Mouse (Mus musculus) hindlimb bud, embryonic 11.5 days (tissue): ENCODE results near the gene Vasp.

Source experiments
- DNase-seq: peaks from one replicate; pipeline ENCODE4 v3.0.0-alpha.2; 2012; ENCODE audit warnings: low read depth, low spot score; ENCODE audit errors: extremely low spot score

Gene Vasp

GRCm38 (mm10) chr7:19276253-19276652, 4.6 kb upstream of the Vasp start:
- no peak for DNase-seq

- no peak for DNase-seq
Measured at GRCm38 (mm10) chr7:19272173-19272764, 652 bp upstream of the Vasp start.

GRCm38 (mm10) chr7:19270509-19271237, 944 bp downstream of the Vasp start:
- no peak for DNase-seq

GRCm38 (mm10) chr7:19269721-19270441, 1.7 kb downstream of the Vasp start:
- no peak for DNase-seq

GRCm38 (mm10) chr7:19268993-19269681, 2.5 kb downstream of the Vasp start:
- no peak for DNase-seq

GRCm38 (mm10) chr7:19267051-19267450, 4.6 kb downstream of the Vasp start:
- no peak for DNase-seq

GRCm38 (mm10) chr7:19265928-19266822, 5.4 kb downstream of the Vasp start:
- DNase-seq: no peak

- no peak for DNase-seq
Measured at GRCm38 (mm10) chr7:19265147-19265546, 6.5 kb downstream of the Vasp start.

- no peak for DNase-seq
Measured at GRCm38 (mm10) chr7:19258336-19258735, 13.3 kb downstream of the Vasp start.

GRCm38 (mm10) chr7:19257390-19258022, 14.1 kb downstream of the Vasp start:
- no peak for DNase-seq

- DNase-seq: no peak
Measured at GRCm38 (mm10) chr7:19256567-19256966, 15.1 kb downstream of the Vasp start.

- DNase-seq: no peak
Measured at GRCm38 (mm10) chr7:19255395-19255794, 16.2 kb downstream of the Vasp start.

GRCm38 (mm10) chr7:19253437-19253836, 18.2 kb downstream of the Vasp start:
- no peak for DNase-seq

- no peak for DNase-seq
Measured at GRCm38 (mm10) chr7:19252078-19252477, 19.5 kb downstream of the Vasp start.

- DNase-seq: no peak
Measured at GRCm38 (mm10) chr7:19247511-19247910, 24.1 kb downstream of the Vasp start.

GRCm38 (mm10) chr7:19246855-19247254, 24.8 kb downstream of the Vasp start:
- DNase-seq: no peak

GRCm38 (mm10) chr7:19245083-19245482, 26.5 kb downstream of the Vasp start:
- no peak for DNase-seq

- no peak for DNase-seq
Measured at GRCm38 (mm10) chr7:19243858-19244257, 27.8 kb downstream of the Vasp start.

- DNase-seq: no peak
Measured at GRCm38 (mm10) chr7:19242005-19242404, 29.6 kb downstream of the Vasp start.

- DNase-seq: no peak
Measured at GRCm38 (mm10) chr7:19240905-19241463, 30.6 kb downstream of the Vasp start.
